Mouse (Mus musculus): Measurements from ENCODE around the gene Wnt4.

GRCm38 (mm10) chr4:137281273-137281672, 4.0 kb downstream of the Wnt4 start:
- no peak for TF ChIP-seq CTCF (IDR thresholded peaks at IDR 0.05; ENCODE audit: low read depth)
- TF ChIP-seq EP300 (IDR thresholded peaks at IDR 0.05; ENCODE audit: low read depth), result no peak
